Mouse (Mus musculus) adrenal gland, postnatal 14 days (tissue): Measurements from ENCODE around the gene Mri1. TPM values are rescaled to one million over a fixed set of nuclear protein-coding genes. Genes with fewer than 3 reads are reported as not detected.
A peak's percentile ranks its signal among the peaks of the same experiment; 100 is the strongest.

Source experiments
- DNase-seq: peaks from one replicate; pipeline ENCODE4 v3.0.0; 2021; ENCODE audit warnings: mixed read lengths
- total RNA-seq: library from RNA; stranded (reverse); gene quantifications from 2 replicates; pipeline ENCODE4 v1.2.3, GENCODE M21; 2021

Mri1 gene
- total RNA-seq, 1 experiment from 2014 or later, result 25.0 TPM

DNA sequence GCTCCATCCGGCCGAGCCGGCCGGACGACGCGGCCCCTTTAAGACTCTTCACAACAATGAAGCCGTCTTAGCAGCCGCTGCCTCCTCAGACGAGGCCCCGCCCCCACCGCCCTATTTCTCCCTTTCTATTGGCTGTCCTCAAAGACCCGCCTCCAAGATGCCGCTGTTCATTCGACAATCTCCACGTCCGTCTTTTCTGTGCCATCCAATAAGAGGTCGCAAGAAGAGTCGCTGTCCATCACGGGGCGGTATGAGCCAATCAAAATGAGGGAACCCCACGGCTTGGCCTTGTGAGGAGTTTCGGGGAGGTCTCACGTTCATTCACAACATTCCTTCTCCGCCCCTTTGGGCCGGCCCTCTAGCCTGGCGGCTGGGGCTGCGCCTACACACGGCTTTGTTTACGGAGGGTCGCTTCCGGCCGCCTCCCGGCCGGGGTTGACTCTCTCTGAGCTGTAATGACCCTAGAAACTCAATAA, 20.1 kb downstream of the Mri1 start, which contains the start of gene Zswim4:
Gene Zswim4, minus strand, starts transcription at position 58 of the 476 bp plus-strand sequence.
- peak; percentile 97 for DNase-seq

- no peak for DNase-seq
Measured at GRCm38 (mm10) chr8:84236410-84236997, 20.6 kb downstream of the Mri1 start.

- DNase-seq, result peak; percentile 77
Measured at GRCm38 (mm10) chr8:84235746-84236409, 21.2 kb downstream of the Mri1 start.

DNA sequence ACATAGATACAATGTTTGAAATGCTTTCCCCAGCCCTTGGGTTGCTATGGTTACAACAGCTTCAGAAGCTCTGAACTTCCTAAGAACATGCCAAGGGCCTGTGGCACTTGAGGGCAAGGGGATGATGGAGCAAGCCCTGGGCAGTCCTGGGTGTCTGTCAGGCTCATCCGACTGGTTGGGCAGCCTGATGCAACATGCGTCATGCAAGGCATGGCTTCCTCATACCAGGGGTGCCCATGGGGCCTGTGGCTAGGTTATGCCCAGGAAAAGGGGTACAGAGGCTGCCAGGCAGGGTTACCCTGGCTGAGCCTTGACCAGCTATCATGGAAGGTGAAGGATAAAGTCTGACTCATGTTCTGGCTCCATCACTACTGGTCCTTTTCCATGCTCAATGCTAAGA, 24.1 kb downstream of the Mri1 start:
- DNase-seq, result peak; percentile 63

GRCm38 (mm10) chr8:84230735-84231134, 26.4 kb downstream of the Mri1 start:
- no peak for DNase-seq

GRCm38 (mm10) chr8:84223322-84224029, 33.6 kb downstream of the Mri1 start:
- DNase-seq, result peak; percentile 63

- DNase-seq, result no peak
Measured at GRCm38 (mm10) chr8:84222566-84223165, 34.5 kb downstream of the Mri1 start.

- no peak for DNase-seq
Measured at GRCm38 (mm10) chr8:84220105-84220504, 37.0 kb downstream of the Mri1 start.

GRCm38 (mm10) chr8:84218143-84218542, 39.0 kb downstream of the Mri1 start:
- no peak for DNase-seq

GRCm38 (mm10) chr8:84217206-84217605, 39.9 kb downstream of the Mri1 start:
- DNase-seq, result no peak

DNA sequence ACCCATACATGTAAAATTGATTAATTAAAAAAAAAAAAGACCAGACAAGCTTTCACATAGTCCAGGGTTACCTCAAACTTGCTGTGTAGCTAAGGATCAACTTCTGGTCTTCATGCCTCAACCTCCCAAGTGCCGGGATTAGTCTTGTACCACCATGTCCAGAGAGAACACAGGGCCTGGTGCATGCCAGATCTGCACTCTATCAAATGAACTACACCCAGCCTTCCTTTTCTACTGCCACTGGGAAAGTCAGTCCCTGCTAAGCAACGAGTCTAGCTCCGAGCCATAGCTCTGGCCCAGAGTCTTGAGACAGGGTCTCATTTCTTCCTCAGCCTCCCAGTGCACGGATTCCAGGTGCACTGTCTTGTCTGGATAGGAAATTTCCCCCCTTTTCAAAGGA, 43.8 kb downstream of the Mri1 start:
- no peak for DNase-seq

- no peak for DNase-seq
Measured at GRCm38 (mm10) chr8:84211881-84212563, 45.1 kb downstream of the Mri1 start.

DNA sequence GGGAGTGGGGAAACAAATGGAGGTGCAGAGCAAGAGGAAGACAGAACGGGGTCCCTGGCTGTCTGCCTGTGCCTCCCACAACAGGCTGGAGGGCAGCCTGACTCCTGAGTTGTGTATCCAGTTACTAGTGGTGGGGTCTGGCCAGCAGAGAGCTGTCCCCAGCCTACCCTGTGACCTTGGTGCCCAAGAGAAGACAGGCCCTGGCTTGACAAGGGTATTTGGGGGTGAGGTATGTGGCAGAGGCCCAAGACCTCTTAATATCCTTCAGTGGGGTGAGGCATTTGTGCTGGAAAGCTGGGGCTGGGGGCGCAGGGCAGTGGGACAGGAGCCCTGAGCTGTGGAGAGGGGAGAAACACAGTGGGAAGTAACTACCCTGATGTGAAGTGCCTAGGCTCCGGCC, 45.9 kb downstream of the Mri1 start:
- no peak for DNase-seq

- peak; percentile 92 for DNase-seq
Measured at GRCm38 (mm10) chr8:84210167-84210791, 46.8 kb downstream of the Mri1 start.

GRCm38 (mm10) chr8:84208381-84209380, 48.4 kb downstream of the Mri1 start:
- no peak for DNase-seq

GRCm38 (mm10) chr8:84207811-84208210, 49.3 kb downstream of the Mri1 start:
- DNase-seq, result peak; percentile 69

- DNase-seq, result no peak
Measured at GRCm38 (mm10) chr8:84206666-84207065, 50.5 kb downstream of the Mri1 start.

GRCm38 (mm10) chr8:84205073-84205472, 52.1 kb downstream of the Mri1 start:
- no peak for DNase-seq

GRCm38 (mm10) chr8:84203975-84204772, 53.0 kb downstream of the Mri1 start:
- peak; percentile 87 for DNase-seq
